Mouse (Mus musculus) myocyte (in vitro differentiated cells): Measurements from ENCODE around the gene Gm10401. TPM values are rescaled to one million over a fixed set of nuclear protein-coding genes. Genes with fewer than 3 reads are reported as not detected.
A peak's percentile ranks its signal among the peaks of the same experiment; 100 is the strongest.
"Not testable (repeated sequence)": the region's sequence is repeated elsewhere in the genome, so short reads cannot be mapped to it uniquely, and the experiment has no call there.

Experiments
- H3K27me3 ChIP-seq: one replicate; pipeline ENCODE4 v1.6.1; 2011; ENCODE audit not compliant: control insufficient read depth, insufficient read depth, insufficient read length
- H3K36me3 ChIP-seq: one replicate; pipeline ENCODE4 v1.6.1; 2011; ENCODE audit not compliant: control insufficient read depth, insufficient read depth
- H3K4me2 ChIP-seq: one replicate; pipeline ENCODE4 v1.6.1; 2011; ENCODE audit warnings: low read depth, control low read depth
- H3K4me3 ChIP-seq: one replicate; pipeline ENCODE4 v1.5.1; 2011; ENCODE audit warnings: mild to moderate bottlenecking, control low read depth, moderate library complexity
- H3K79me2 ChIP-seq: one replicate; pipeline ENCODE4 v1.6.1; 2011; ENCODE audit not compliant: control insufficient read depth, insufficient read depth
- H3ac ChIP-seq: one replicate; pipeline ENCODE4 v1.6.1; 2011; ENCODE audit not compliant: control insufficient read depth, insufficient read length
- CEBPB ChIP-seq: IDR thresholded peaks from 2 replicates; pipeline ENCODE4 v1.6.1; 2011; ENCODE audit warnings: mild to moderate bottlenecking, moderate library complexity; ENCODE audit not compliant: poor library complexity, insufficient read depth, severe bottlenecking
- E2F4 ChIP-seq: IDR thresholded peaks from one replicate; pipeline ENCODE4 v1.6.1; 2011; ENCODE audit warnings: mild to moderate bottlenecking, control low read depth, moderate library complexity; ENCODE audit not compliant: insufficient read depth
- MAX ChIP-seq: IDR thresholded peaks from one replicate; pipeline ENCODE4 v1.6.1; 2011; ENCODE audit warnings: low read depth, mild to moderate bottlenecking, control low read depth
- MYOD1 ChIP-seq, 3 experiments: IDR thresholded peaks; one replicate each; pipeline ENCODE4 v1.6.1; 2011; ENCODE audit warnings: control low read depth in 2 of 3, low read depth in 2 of 3, mild to moderate bottlenecking in 2 of 3, moderate library complexity in 1 of 3; ENCODE audit not compliant: insufficient read length in 2 of 3, control insufficient read depth in 1 of 3
- MYOG ChIP-seq, 3 experiments: IDR thresholded peaks; one replicate each; pipeline ENCODE4 v1.6.1; 2011; ENCODE audit warnings: control low read depth in 2 of 3, low read depth in 2 of 3, mild to moderate bottlenecking in 2 of 3; ENCODE audit not compliant: insufficient read length in 2 of 3, control insufficient read depth in 1 of 3, insufficient read depth in 1 of 3
- POLR2A ChIP-seq: IDR thresholded peaks from one replicate; pipeline ENCODE4 v1.6.1; 2011; ENCODE audit warnings: low read depth, mild to moderate bottlenecking, control low read depth, moderate library complexity; ENCODE audit not compliant: insufficient read length
- POLR2AphosphoS2 ChIP-seq: IDR thresholded peaks from one replicate; pipeline ENCODE4 v1.6.1; 2011; ENCODE audit warnings: low read depth, control low read depth; ENCODE audit not compliant: insufficient read length
- REST ChIP-seq: IDR thresholded peaks from one replicate; pipeline ENCODE4 v1.6.1; 2011; ENCODE audit warnings: mild to moderate bottlenecking, control low read depth, moderate library complexity; ENCODE audit not compliant: insufficient read depth, insufficient read length
- SRF ChIP-seq: IDR thresholded peaks from one replicate; pipeline ENCODE4 v1.6.1; 2011; ENCODE audit warnings: low read depth; ENCODE audit not compliant: control insufficient read depth, insufficient read length
- TCF12 ChIP-seq: IDR thresholded peaks from one replicate; pipeline ENCODE4 v1.6.1; 2011; ENCODE audit warnings: mild to moderate bottlenecking, control low read depth; ENCODE audit not compliant: poor library complexity, insufficient read depth, severe bottlenecking
- TCF3 ChIP-seq: IDR thresholded peaks from one replicate; pipeline ENCODE4 v1.6.1; 2011; ENCODE audit warnings: low read depth, control low read depth; ENCODE audit not compliant: insufficient read length
- USF1 ChIP-seq: IDR thresholded peaks from one replicate; pipeline ENCODE4 v1.6.1; 2011; ENCODE audit warnings: low read depth, mild to moderate bottlenecking, control low read depth, moderate library complexity
- polyA plus RNA-seq: library from polyadenylated mRNA; unstranded; fragments of >200 nt; fragmentation: generic; extraction: Trizol; gene quantifications from one replicate; pipeline ENCODE4 v1.2.1, GENCODE M21; 2012; ENCODE audit warnings: missing spikeins

Gene Gm10401
- polyA plus RNA-seq, 1 experiment: 4.4 TPM

GRCm38 (mm10) chr5:115113244-115113643, 15.1 kb upstream of the Gm10401 start:
- no peak overlapping the region for H3K4me3 ChIP-seq
- peaks cover 15% of the 10 kb centered on the region for H3K79me2 ChIP-seq
- H3K27me3 ChIP-seq: no peaks in the 10 kb centered on the region
- no peaks in the 10 kb centered on the region for H3K36me3 ChIP-seq
- no peak for TF ChIP-seq MYOG (IDR thresholded peaks at IDR 0.05; ENCODE audit: control insufficient read depth in 1 of 3, insufficient read depth in 1 of 3, insufficient read length in 2 of 3, low read depth in 2 of 3)
- no peak for TF ChIP-seq SRF
- no peak for TF ChIP-seq MYOD1 (IDR thresholded peaks at IDR 0.05; ENCODE audit: control insufficient read depth in 1 of 3, insufficient read length in 2 of 3, low read depth in 2 of 3)
- TF ChIP-seq MAX: no peak
- no peak for TF ChIP-seq POLR2AphosphoS2
- no peak for TF ChIP-seq USF1
- TF ChIP-seq TCF3: no peak
- no peak for TF ChIP-seq REST
- TF ChIP-seq TCF12: no peak
- no peak for TF ChIP-seq CEBPB
- no peak for TF ChIP-seq E2F4
- TF ChIP-seq POLR2A: no peak
- no peak overlapping the region for H3ac ChIP-seq
- no peak overlapping the region for H3K4me2 ChIP-seq

- TF ChIP-seq SRF: no peak
- no peak for TF ChIP-seq TCF12
- TF ChIP-seq CEBPB: no peak
- TF ChIP-seq MAX: no peak
- TF ChIP-seq MYOG (IDR thresholded peaks at IDR 0.05; ENCODE audit: control insufficient read depth in 1 of 3, insufficient read depth in 1 of 3, insufficient read length in 2 of 3, low read depth in 2 of 3): no peak
- no peak for TF ChIP-seq TCF3
- no peak for TF ChIP-seq POLR2A
- TF ChIP-seq USF1: no peak
- no peak for TF ChIP-seq E2F4
- no peak for TF ChIP-seq REST
- TF ChIP-seq POLR2AphosphoS2: no peak
- TF ChIP-seq MYOD1 (IDR thresholded peaks at IDR 0.05; ENCODE audit: control insufficient read depth in 1 of 3, insufficient read length in 2 of 3, low read depth in 2 of 3): no peak
- no peak overlapping the region for H3K4me2 ChIP-seq
- no peaks in the 10 kb centered on the region for H3K27me3 ChIP-seq
- no peaks in the 10 kb centered on the region for H3K36me3 ChIP-seq
- no peak overlapping the region for H3ac ChIP-seq
- H3K4me3 ChIP-seq: no peak overlapping the region
- no peaks in the 10 kb centered on the region for H3K79me2 ChIP-seq
Measured at GRCm38 (mm10) chr5:115111156-115111555, 13.1 kb upstream of the Gm10401 start.

- not testable (repeated sequence) for H3K4me2 ChIP-seq, H3K27me3 ChIP-seq, H3K4me3 ChIP-seq, H3K36me3 ChIP-seq, H3ac ChIP-seq, H3K79me2 ChIP-seq
Measured at GRCm38 (mm10) chr5:115103253-115103652, 5.2 kb upstream of the Gm10401 start.

- Histone ChIP-seq H3K79me2 (no peaks in the 10 kb centered on the region), H3K4me3 (no peak overlapping the region), H3K4me2 (no peak overlapping the region), H3K27me3 (no peaks in the 10 kb centered on the region), H3ac (no peak overlapping the region), H3K36me3 (no peaks in the 10 kb centered on the region)
- no peak for TF ChIP-seq MYOG (IDR thresholded peaks at IDR 0.05; ENCODE audit: control insufficient read depth in 1 of 3, insufficient read depth in 1 of 3, insufficient read length in 2 of 3, low read depth in 2 of 3)
- TF ChIP-seq MYOD1 (IDR thresholded peaks at IDR 0.05; ENCODE audit: control insufficient read depth in 1 of 3, insufficient read length in 2 of 3, low read depth in 2 of 3): no peak
- TF ChIP-seq TCF12: no peak
- TF ChIP-seq POLR2AphosphoS2: no peak
- TF ChIP-seq REST: no peak
- no peak for TF ChIP-seq SRF
- TF ChIP-seq TCF3: no peak
- TF ChIP-seq POLR2A: no peak
- no peak for TF ChIP-seq E2F4
- TF ChIP-seq USF1: no peak
- no peak for TF ChIP-seq MAX
- TF ChIP-seq CEBPB: no peak
Measured at GRCm38 (mm10) chr5:115102231-115102630, 4.1 kb upstream of the Gm10401 start.

GRCm38 (mm10) chr5:115100473-115100872, 2.4 kb upstream of the Gm10401 start:
- TF ChIP-seq TCF12: peak; percentile 34
- no peak for TF ChIP-seq E2F4
- peak; percentile 48 to 92 (median 61) for TF ChIP-seq MYOD1 (IDR thresholded peaks at IDR 0.05; ENCODE audit: control insufficient read depth in 1 of 3, insufficient read length in 2 of 3, low read depth in 2 of 3)
- peak; percentile 63 for TF ChIP-seq POLR2AphosphoS2
- TF ChIP-seq MYOG (IDR thresholded peaks at IDR 0.05; ENCODE audit: control insufficient read depth in 1 of 3, insufficient read depth in 1 of 3, insufficient read length in 2 of 3, low read depth in 2 of 3): peak in 2 of 3 experiments; percentile 34 to 56
- Histone ChIP-seq H3K4me2 (no peak overlapping the region), H3K4me3 (no peak overlapping the region), H3K27me3 (no peaks in the 10 kb centered on the region), H3K79me2 (no peaks in the 10 kb centered on the region), H3K36me3 (peaks cover under 1% of the 10 kb centered on the region), H3ac (no peak overlapping the region)
